Mouse (Mus musculus): ENCODE results near the gene Plekha1. TPM values are rescaled to one million over a fixed set of nuclear protein-coding genes. Genes with fewer than 3 reads are reported as not detected.

The Plekha1 gene
- polyA plus RNA-seq, 1 experiment, result 6.7 TPM

GRCm38 (mm10) chr7:130887946-130888345 lies 22.4 kb downstream of the Plekha1 start:
- H3K36me3 ChIP-seq (ENCODE audit: control insufficient read depth, insufficient read depth, low read length), result no peaks in the 10 kb centered on the region
- no peak for TF ChIP-seq CTCF (IDR thresholded peaks at IDR 0.05; ENCODE audit: control insufficient read depth, insufficient read depth, insufficient replicate concordance, low read depth, low read length)
- no peak for TF ChIP-seq POLR2A (IDR thresholded peaks at IDR 0.05; ENCODE audit: control insufficient read depth, low read depth, low read length)
- H3K4me1 ChIP-seq (ENCODE audit: control insufficient read depth, insufficient read depth, low read length), result peaks cover 5% of the 10 kb centered on the region; the same call in 1 of the 2 replicates
- no peak overlapping the region for H3K4me3 ChIP-seq (ENCODE audit: control insufficient read depth, low read depth, low read length)
- H3K27me3 ChIP-seq (ENCODE audit: control insufficient read depth, insufficient read depth, low read length), result no peaks in the 10 kb centered on the region
- H3K27ac ChIP-seq (ENCODE audit: control insufficient read depth, insufficient read depth, low read depth, low read length), result peak overlapping the region; percentile 49; the same call in 1 of the 2 replicates

- no peak overlapping the region for H3K4me3 ChIP-seq (ENCODE audit: control insufficient read depth, low read depth, low read length)
- no peaks in the 10 kb centered on the region for H3K36me3 ChIP-seq (ENCODE audit: control insufficient read depth, insufficient read depth, low read length)
- TF ChIP-seq POLR2A (IDR thresholded peaks at IDR 0.05; ENCODE audit: control insufficient read depth, low read depth, low read length) (no peak), CTCF (IDR thresholded peaks at IDR 0.05; ENCODE audit: control insufficient read depth, insufficient read depth, insufficient replicate concordance, low read depth, low read length) (no peak)
- H3K4me1 ChIP-seq (ENCODE audit: control insufficient read depth, insufficient read depth, low read length), result peaks cover 5% of the 10 kb centered on the region; the same call in 1 of the 2 replicates
- no peak overlapping the region for H3K27ac ChIP-seq (ENCODE audit: control insufficient read depth, insufficient read depth, low read depth, low read length)
- H3K27me3 ChIP-seq (ENCODE audit: control insufficient read depth, insufficient read depth, low read length), result no peaks in the 10 kb centered on the region
These were observed 25.3 kb downstream of the Plekha1 start for GRCm38 (mm10) chr7:130890871-130891270.

GRCm38 (mm10) chr7:130892973-130893372 lies 27.4 kb downstream of the Plekha1 start:
- Histone ChIP-seq H3K27me3 (ENCODE audit: control insufficient read depth, insufficient read depth, low read length) (no peaks in the 10 kb centered on the region), H3K36me3 (ENCODE audit: control insufficient read depth, insufficient read depth, low read length) (no peaks in the 10 kb centered on the region), H3K4me3 (ENCODE audit: control insufficient read depth, low read depth, low read length) (no peak overlapping the region), H3K27ac (ENCODE audit: control insufficient read depth, insufficient read depth, low read depth, low read length) (peak overlapping the region; percentile 86), H3K4me1 (ENCODE audit: control insufficient read depth, insufficient read depth, low read length) (0 out of 2 replicates have a peak, but pooled peaks cover 2% of the 10 kb centered on the region)
- peak; percentile 31; the same call in 1 of the 2 replicates for TF ChIP-seq POLR2A (IDR thresholded peaks at IDR 0.05; ENCODE audit: control insufficient read depth, low read depth, low read length)
- no peak for TF ChIP-seq CTCF (IDR thresholded peaks at IDR 0.05; ENCODE audit: control insufficient read depth, insufficient read depth, insufficient replicate concordance, low read depth, low read length)

- TF ChIP-seq CTCF (IDR thresholded peaks at IDR 0.05; ENCODE audit: control insufficient read depth, insufficient read depth, insufficient replicate concordance, low read depth, low read length), result no peak
- no peak for TF ChIP-seq POLR2A (IDR thresholded peaks at IDR 0.05; ENCODE audit: control insufficient read depth, low read depth, low read length)
- H3K4me1 ChIP-seq (ENCODE audit: control insufficient read depth, insufficient read depth, low read length), result no peaks in the 10 kb centered on the region
- H3K27ac ChIP-seq (ENCODE audit: control insufficient read depth, insufficient read depth, low read depth, low read length), result no peak overlapping the region
- H3K27me3 ChIP-seq (ENCODE audit: control insufficient read depth, insufficient read depth, low read length), result no peaks in the 10 kb centered on the region
- no peak overlapping the region for H3K4me3 ChIP-seq (ENCODE audit: control insufficient read depth, low read depth, low read length)
- no peaks in the 10 kb centered on the region for H3K36me3 ChIP-seq (ENCODE audit: control insufficient read depth, insufficient read depth, low read length)
These were observed 29.5 kb downstream of the Plekha1 start for GRCm38 (mm10) chr7:130894931-130895617.

GRCm38 (mm10) chr7:130895618-130895945 lies 30.0 kb downstream of the Plekha1 start:
- H3K36me3 ChIP-seq (ENCODE audit: control insufficient read depth, insufficient read depth, low read length), result no peaks in the 10 kb centered on the region
- H3K27ac ChIP-seq (ENCODE audit: control insufficient read depth, insufficient read depth, low read depth, low read length), result no peak overlapping the region
- no peaks in the 10 kb centered on the region for H3K27me3 ChIP-seq (ENCODE audit: control insufficient read depth, insufficient read depth, low read length)
- no peak overlapping the region for H3K4me3 ChIP-seq (ENCODE audit: control insufficient read depth, low read depth, low read length)
- no peaks in the 10 kb centered on the region for H3K4me1 ChIP-seq (ENCODE audit: control insufficient read depth, insufficient read depth, low read length)
- no peak for TF ChIP-seq POLR2A (IDR thresholded peaks at IDR 0.05; ENCODE audit: control insufficient read depth, low read depth, low read length)
- TF ChIP-seq CTCF (IDR thresholded peaks at IDR 0.05; ENCODE audit: control insufficient read depth, insufficient read depth, insufficient replicate concordance, low read depth, low read length), result no peak

GRCm38 (mm10) chr7:130896064-130896463 lies 30.5 kb downstream of the Plekha1 start:
- Histone ChIP-seq H3K4me1 (ENCODE audit: control insufficient read depth, insufficient read depth, low read length) (no peaks in the 10 kb centered on the region), H3K4me3 (ENCODE audit: control insufficient read depth, low read depth, low read length) (no peak overlapping the region), H3K27ac (ENCODE audit: control insufficient read depth, insufficient read depth, low read depth, low read length) (no peak overlapping the region), H3K27me3 (ENCODE audit: control insufficient read depth, insufficient read depth, low read length) (no peaks in the 10 kb centered on the region), H3K36me3 (ENCODE audit: control insufficient read depth, insufficient read depth, low read length) (no peaks in the 10 kb centered on the region)
- no peak for TF ChIP-seq POLR2A (IDR thresholded peaks at IDR 0.05; ENCODE audit: control insufficient read depth, low read depth, low read length)
- no peak for TF ChIP-seq CTCF (IDR thresholded peaks at IDR 0.05; ENCODE audit: control insufficient read depth, insufficient read depth, insufficient replicate concordance, low read depth, low read length)

- TF ChIP-seq CTCF (IDR thresholded peaks at IDR 0.05; ENCODE audit: control insufficient read depth, insufficient read depth, insufficient replicate concordance, low read depth, low read length) (no peak), POLR2A (IDR thresholded peaks at IDR 0.05; ENCODE audit: control insufficient read depth, low read depth, low read length) (no peak)
- no peak overlapping the region for H3K4me3 ChIP-seq (ENCODE audit: control insufficient read depth, low read depth, low read length)
- H3K4me1 ChIP-seq (ENCODE audit: control insufficient read depth, insufficient read depth, low read length), result no peaks in the 10 kb centered on the region
- no peaks in the 10 kb centered on the region for H3K36me3 ChIP-seq (ENCODE audit: control insufficient read depth, insufficient read depth, low read length)
- no peaks in the 10 kb centered on the region for H3K27me3 ChIP-seq (ENCODE audit: control insufficient read depth, insufficient read depth, low read length)
- no peak overlapping the region for H3K27ac ChIP-seq (ENCODE audit: control insufficient read depth, insufficient read depth, low read depth, low read length)
These were observed 31.6 kb downstream of the Plekha1 start for GRCm38 (mm10) chr7:130897201-130897600.
